Mouse (Mus musculus) lung, adult 2 months (tissue): ENCODE results near the gene Prps2.

ENCODE experiments used
- CTCF ChIP-seq: fragments of 200-500 bp; IDR thresholded peaks from 2 replicates; pipeline ENCODE4 v1.5.1; 2011; ENCODE audit warnings: mild to moderate bottlenecking, low read length, control low read depth; ENCODE audit not compliant: insufficient read depth
- POLR2A ChIP-seq: fragments of 200-500 bp; IDR thresholded peaks from 2 replicates; pipeline ENCODE4 v1.6.1; 2011; ENCODE audit warnings: low read depth, mild to moderate bottlenecking, control low read depth, low read length, borderline replicate concordance; ENCODE audit errors: extremely low read depth

DNA sequence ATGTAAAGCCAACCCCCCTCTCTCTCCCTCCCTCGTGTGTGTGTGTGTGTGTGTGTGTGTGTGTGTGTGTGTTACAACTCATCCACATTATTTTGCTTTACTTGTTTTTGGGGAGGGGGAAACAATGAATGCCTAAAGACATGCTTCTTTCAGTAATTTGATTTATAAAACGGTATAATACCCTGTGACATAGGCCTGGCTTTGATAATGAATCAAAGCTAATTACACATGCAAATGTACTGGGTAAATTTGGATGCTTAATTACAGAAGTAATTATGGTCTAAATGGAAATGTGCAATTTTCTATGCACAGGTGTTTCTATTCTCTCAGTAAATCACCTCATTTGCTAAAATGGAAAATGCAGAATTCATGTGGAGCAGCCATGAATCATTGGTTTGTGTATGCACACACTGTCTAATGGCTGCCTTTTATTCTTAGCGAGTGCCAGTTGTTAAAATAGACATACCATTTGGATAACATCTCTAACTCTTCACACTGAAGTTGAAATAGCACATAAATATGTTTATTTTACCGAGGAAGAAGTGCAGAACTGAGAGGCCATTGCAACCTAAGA lies 61.2 kb downstream of the Prps2 start:
- TF ChIP-seq CTCF (no peak), POLR2A (no peak)
